Mouse (Mus musculus) cerebellum, postnatal 36 days (tissue): Measurements from ENCODE around the gene Cox8a.
A peak's percentile ranks its signal among the peaks of the same experiment; 100 is the strongest.

Source experiments
- DNase-seq, 2 experiments: peaks; one replicate each; pipeline ENCODE4 v3.0.0; 2021 to 2022; ENCODE audit warnings: mixed read lengths in 2 of 2

The Cox8a gene

GRCm38 (mm10) chr19:7217162-7217925, at the start of gene Cox8a:
TSS of gene Cox8a (minus strand) at chr19:7217616.
- peak; percentile 96 to 97 for DNase-seq

- no peak for DNase-seq
Observed at GRCm38 (mm10) chr19:7266421-7266831, 49.0 kb upstream of the Cox8a start.

- DNase-seq, result peak; percentile 40 to 57
Observed at GRCm38 (mm10) chr19:7265478-7266191, 48.2 kb upstream of the Cox8a start.

- DNase-seq, result no peak
Observed at GRCm38 (mm10) chr19:7264766-7265331, 47.4 kb upstream of the Cox8a start.

- DNase-seq, result peak; percentile 82 to 85
Observed at GRCm38 (mm10) chr19:7264088-7264765, 46.8 kb upstream of the Cox8a start.

GRCm38 (mm10) chr19:7262592-7262991, 45.2 kb upstream of the Cox8a start:
- no peak for DNase-seq

- DNase-seq, result no peak
Observed at GRCm38 (mm10) chr19:7261964-7262363, 44.5 kb upstream of the Cox8a start.

- no peak for DNase-seq
Observed at GRCm38 (mm10) chr19:7261476-7261875, 44.1 kb upstream of the Cox8a start.

- DNase-seq, result peak in 1 of 2 experiments; percentile 56
Observed at GRCm38 (mm10) chr19:7257881-7258280, 40.5 kb upstream of the Cox8a start.

- DNase-seq, result no peak
Observed at GRCm38 (mm10) chr19:7246021-7246420, 28.6 kb upstream of the Cox8a start.

GRCm38 (mm10) chr19:7240782-7241690, 23.6 kb upstream of the Cox8a start, which contains the start of gene Naa40:
TSS of gene Naa40 (minus strand) at chr19:7241183.
- peak; percentile 91 to 96 for DNase-seq

GRCm38 (mm10) chr19:7240291-7240690, 22.9 kb upstream of the Cox8a start:
- DNase-seq, result peak; percentile 22 to 32

- no peak for DNase-seq
Observed at GRCm38 (mm10) chr19:7239574-7239973, 22.2 kb upstream of the Cox8a start.

- no peak for DNase-seq
Observed at GRCm38 (mm10) chr19:7236742-7237141, 19.3 kb upstream of the Cox8a start.

- DNase-seq, result no peak
Observed at GRCm38 (mm10) chr19:7236011-7236410, 18.6 kb upstream of the Cox8a start.

- DNase-seq, result no peak
Observed at GRCm38 (mm10) chr19:7235461-7235860, 18.0 kb upstream of the Cox8a start.

- DNase-seq, result peak; percentile 79
Observed at GRCm38 (mm10) chr19:7234537-7235221, 17.3 kb upstream of the Cox8a start.

GRCm38 (mm10) chr19:7226511-7226914, 9.1 kb upstream of the Cox8a start:
- no peak for DNase-seq

- DNase-seq, result no peak
Observed at GRCm38 (mm10) chr19:7225096-7225690, 7.8 kb upstream of the Cox8a start.

GRCm38 (mm10) chr19:7224253-7224652, 6.8 kb upstream of the Cox8a start:
- no peak for DNase-seq

GRCm38 (mm10) chr19:7223488-7223887, 6.1 kb upstream of the Cox8a start:
- no peak for DNase-seq
